Mouse (Mus musculus) olfactory bulb, adult 2 months (tissue): Measurements from ENCODE around the gene Dcxr. TPM values are rescaled to one million over a fixed set of nuclear protein-coding genes. Genes with fewer than 3 reads are reported as not detected.
"Not testable (repeated sequence)": the region's sequence is repeated elsewhere in the genome, so short reads cannot be mapped to it uniquely, and the experiment has no call there.

Experiments
- H3K27ac ChIP-seq: fragments of 200-500 bp; 2 replicates; pipeline ENCODE4 v1.5.1; 2012; ENCODE audit warnings: low read depth, low read length; ENCODE audit not compliant: insufficient read depth
- H3K4me1 ChIP-seq: fragments of 200-500 bp; 2 replicates; pipeline ENCODE4 v1.6.1; 2012; ENCODE audit warnings: low read length; ENCODE audit not compliant: control insufficient read depth, insufficient read depth
- H3K4me3 ChIP-seq: fragments of 200-500 bp; 2 replicates; pipeline ENCODE4 v1.5.1; 2012; ENCODE audit warnings: mild to moderate bottlenecking, low read depth, low read length, moderate library complexity; ENCODE audit not compliant: insufficient read depth
- CTCF ChIP-seq: fragments of 200-500 bp; IDR thresholded peaks from 2 replicates; pipeline ENCODE4 v1.5.1; 2012; ENCODE audit warnings: low read depth, mild to moderate bottlenecking, low read length, moderate library complexity; ENCODE audit not compliant: insufficient read depth
- POLR2A ChIP-seq: fragments of 200-500 bp; IDR thresholded peaks from 2 replicates; pipeline ENCODE4 v1.6.1; 2012; ENCODE audit warnings: mild to moderate bottlenecking, low read depth, low read length, moderate library complexity; ENCODE audit not compliant: insufficient read depth
- WGBS: fragments of 180-500 bp; shearing (Covaris S2); methylation state at CpG from one replicate; pipeline ENCODE4 v1.1.7; 2018; 5-methylcytosine and 5-hydroxymethylcytosine counted together
- polyA plus RNA-seq: library from polyadenylated mRNA; stranded (reverse); fragments of >200 nt; gene quantifications from 2 replicates; pipeline ENCODE4 v1.2.4, GENCODE M21; 2012; ENCODE audit warnings: low replicate concordance; ENCODE audit not compliant: missing spikeins, insufficient read depth, insufficient read length

The Dcxr gene
- polyA plus RNA-seq, 1 experiment, result not detected

DNA sequence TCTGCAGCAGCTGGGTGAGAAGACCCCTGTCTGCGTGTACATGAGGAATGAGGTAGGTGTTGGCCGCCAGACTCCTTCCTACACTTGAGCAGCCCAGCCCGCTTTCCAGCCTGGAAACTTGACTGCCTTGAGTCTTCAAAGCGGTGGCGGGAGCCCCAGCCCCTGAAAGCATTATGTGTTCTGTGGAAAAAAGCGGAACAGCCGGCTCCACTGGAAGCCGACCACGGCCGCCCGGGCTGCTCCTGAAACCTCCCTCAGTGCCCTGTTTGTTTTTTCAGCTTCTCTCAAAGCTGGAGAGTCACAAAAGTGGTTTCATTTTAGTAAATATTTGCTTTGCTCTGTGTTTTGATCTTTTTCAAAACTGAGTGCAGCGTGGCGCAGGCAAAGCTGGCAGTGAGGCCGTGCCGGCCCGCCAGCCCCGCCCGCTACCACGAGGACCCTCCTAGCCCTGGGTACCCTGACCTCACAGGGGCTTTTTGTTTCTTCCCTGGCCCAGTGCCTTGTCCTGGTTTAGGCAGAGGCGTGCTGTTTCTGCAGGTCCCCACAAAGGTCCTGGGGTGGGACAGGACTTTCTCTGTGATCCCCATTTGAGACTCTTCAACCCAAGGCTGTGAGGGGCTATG, 40.3 kb downstream of the Dcxr start:
- no peak for TF ChIP-seq POLR2A
- TF ChIP-seq CTCF, result no peak
- Histone ChIP-seq H3K4me3 (no peak overlapping the region), H3K27ac (no peak overlapping the region), H3K4me1 (no peaks in the 10 kb centered on the region)
- 58% methylated on average over 20 of the region's 20 CpGs for WGBS

DNA sequence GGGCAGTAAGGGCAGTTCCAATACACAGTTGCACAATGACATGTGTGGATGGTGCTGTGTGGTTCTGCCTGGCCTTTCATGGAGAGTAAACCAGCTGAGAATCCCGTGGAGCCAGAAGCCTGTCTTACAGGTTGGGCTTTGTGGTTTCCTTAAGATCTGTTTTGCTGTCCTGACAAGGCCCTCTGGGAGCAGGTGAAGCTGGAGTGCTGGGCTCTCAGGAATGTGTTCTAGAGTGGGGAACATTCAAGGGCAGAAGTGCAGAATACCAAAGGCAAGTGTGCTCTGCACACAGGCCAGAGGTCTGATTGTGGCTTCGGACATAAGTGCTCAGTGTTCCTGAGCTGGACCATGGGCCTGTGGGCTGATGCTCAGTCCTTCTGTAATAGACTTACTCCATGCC, 42.4 kb downstream of the Dcxr start:
- TF ChIP-seq CTCF (no peak), POLR2A (no peak)
- H3K4me1 ChIP-seq, result no peaks in the 10 kb centered on the region
- 93% methylated on average over 2 of the region's 2 CpGs for WGBS
- no peak overlapping the region for H3K4me3 ChIP-seq
- H3K27ac ChIP-seq, result no peak overlapping the region

DNA sequence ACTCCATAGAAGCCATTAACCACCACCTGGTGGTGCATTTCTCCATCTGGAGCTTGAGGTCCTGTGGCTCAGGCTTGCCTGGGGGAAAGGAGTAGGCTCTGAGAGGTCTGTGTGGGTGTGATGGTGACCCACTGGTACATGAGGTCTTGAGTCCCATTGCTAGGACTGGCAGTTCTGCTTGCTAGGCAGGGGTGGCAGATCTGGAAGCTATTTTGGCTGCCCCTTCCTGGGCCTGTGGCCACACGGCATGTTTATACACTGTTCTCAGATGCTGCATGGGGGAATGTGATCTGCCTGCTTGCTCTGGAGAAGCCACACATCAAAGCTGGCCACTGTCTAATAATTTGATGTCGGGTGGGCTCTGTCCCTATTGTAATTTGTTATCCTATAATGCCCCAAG, 43.0 kb downstream of the Dcxr start:
- Histone ChIP-seq H3K4me1 (no peaks in the 10 kb centered on the region), H3K27ac (no peak overlapping the region), H3K4me3 (no peak overlapping the region)
- TF ChIP-seq CTCF (no peak), POLR2A (no peak)
- 85% methylated on average over 2 of the region's 2 CpGs for WGBS

DNA sequence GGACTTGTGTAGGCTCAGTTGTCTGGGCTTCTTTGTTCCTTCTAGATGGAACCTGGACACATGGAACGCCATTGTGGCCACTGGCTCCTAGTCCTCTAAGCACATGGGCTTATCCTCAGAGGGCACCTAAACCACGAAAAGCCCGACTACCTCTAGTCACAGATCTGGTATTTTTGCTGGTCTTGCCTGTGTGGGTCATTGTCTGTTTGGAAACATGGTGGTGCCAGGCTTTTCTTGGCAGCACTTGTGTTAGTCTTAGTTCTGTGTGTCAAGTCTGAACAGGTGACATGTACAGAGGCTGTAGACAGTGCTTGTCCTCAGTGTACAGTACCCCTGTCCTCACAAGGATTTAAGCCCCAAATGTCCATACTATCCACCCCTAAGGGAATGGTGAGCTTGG, 43.5 kb downstream of the Dcxr start:
- Histone ChIP-seq H3K4me1 (no peaks in the 10 kb centered on the region), H3K4me3 (no peak overlapping the region), H3K27ac (no peak overlapping the region)
- TF ChIP-seq POLR2A (no peak), CTCF (no peak)
- WGBS, result 84% methylated on average over 3 of the region's 3 CpGs

DNA sequence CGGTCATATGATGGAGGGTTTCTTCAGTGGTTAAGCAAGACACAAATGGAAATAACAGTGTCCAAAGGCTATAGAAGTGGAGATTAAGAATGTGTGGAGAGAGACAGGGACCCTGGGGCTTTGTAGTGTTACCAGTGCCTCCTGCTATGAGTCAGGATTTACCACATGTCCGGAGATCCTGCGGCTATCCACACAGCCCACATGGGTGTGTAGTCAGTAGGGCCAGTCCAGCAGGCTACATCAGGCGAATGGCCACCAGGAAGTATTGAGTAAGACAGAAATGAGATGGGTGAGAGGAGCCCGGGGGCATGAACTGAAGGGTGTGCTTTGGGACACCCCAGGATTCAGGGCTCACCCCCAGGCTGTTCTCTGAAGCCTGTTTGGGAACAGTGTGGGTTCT, 44.4 kb downstream of the Dcxr start:
- 91% methylated on average over 5 of the region's 5 CpGs for WGBS
- TF ChIP-seq CTCF, result no peak
- no peak overlapping the region for H3K4me3 ChIP-seq

DNA sequence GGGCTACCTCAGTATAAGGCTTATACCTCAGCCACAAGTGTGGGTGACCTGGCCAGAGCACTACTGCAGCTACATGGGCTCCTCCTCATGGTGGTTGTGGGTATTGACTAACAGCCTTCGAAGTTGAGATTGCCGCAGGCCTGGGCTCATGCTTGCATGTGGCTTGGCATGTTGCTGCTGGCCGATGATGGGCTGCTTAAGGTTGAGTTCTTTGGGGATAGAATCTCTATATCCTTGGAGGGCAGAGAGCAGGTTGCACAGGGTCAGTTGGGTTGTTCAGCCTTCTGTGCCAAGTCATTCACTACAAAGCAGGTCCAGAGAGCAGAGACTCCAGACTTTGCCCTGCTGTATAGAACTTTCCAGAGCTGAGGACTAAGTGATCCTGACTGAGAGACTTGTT, 47.2 kb downstream of the Dcxr start:
- WGBS, result 61% methylated on average over 3 of the region's 3 CpGs
- Histone ChIP-seq H3K4me1 (peaks cover 2% of the 10 kb centered on the region; the same call in 1 of the 2 replicates), H3K4me3 (no peak overlapping the region), H3K27ac (no peak overlapping the region)
- TF ChIP-seq CTCF, result no peak
- TF ChIP-seq POLR2A, result no peak

More for the DNA sequence above, 44.4 kb downstream of the Dcxr start:
- H3K4me1 ChIP-seq, result no peaks in the 10 kb centered on the region
- H3K27ac ChIP-seq, result no peak overlapping the region

DNA sequence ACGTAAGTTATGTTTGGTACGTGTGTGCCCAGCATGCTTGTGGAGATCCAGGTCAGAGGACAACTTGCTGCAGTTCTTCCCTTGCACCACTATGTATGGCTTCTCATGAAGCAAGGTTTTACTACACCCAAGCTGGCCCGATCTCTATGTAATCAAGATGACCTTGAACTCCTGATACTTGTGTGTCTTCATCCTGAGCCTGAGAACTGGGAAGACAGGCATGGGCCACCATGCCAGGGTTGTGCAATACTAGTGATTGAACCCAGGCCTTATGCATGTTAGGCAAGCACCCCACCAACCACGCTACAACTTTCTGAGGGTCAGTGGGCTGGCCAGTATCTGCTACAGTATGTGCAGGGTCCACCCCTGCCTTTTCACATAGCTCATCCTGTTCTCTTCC, 50.1 kb downstream of the Dcxr start:
- no peak overlapping the region for H3K4me3 ChIP-seq
- H3K4me1 ChIP-seq, result peaks cover 12% of the 10 kb centered on the region
- no peak for TF ChIP-seq POLR2A
- no peak for TF ChIP-seq CTCF
- no peak overlapping the region for H3K27ac ChIP-seq
- 93% methylated on average over 4 of the region's 4 CpGs for WGBS

DNA sequence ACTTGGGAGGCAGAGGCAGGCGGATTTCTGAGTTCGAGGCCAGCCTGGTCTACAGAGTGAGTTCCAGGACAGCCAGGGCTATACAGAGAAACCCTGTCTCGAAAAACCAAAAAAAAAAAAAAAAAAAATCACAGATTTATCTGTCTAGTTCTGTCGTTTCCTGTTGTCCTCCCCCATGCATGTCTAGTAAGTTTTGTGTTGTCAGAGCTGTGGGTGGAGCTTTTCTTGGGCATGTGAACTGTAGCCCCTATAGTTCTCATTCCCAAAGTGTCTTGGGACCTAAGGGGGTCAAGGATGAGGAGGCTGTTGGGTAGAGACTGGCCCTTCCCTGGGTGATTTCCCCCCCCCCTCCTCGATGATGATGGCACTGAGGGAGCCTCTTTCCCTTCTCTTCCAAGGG, 51.2 kb downstream of the Dcxr start:
- H3K27ac ChIP-seq, H3K4me3 ChIP-seq: not testable (repeated sequence)
- peaks cover 12% of the 10 kb centered on the region for H3K4me1 ChIP-seq
- 71% methylated on average over 4 of the region's 5 CpGs for WGBS

Other genes starting within 250 kb of the Dcxr start
- not detected in 2 replicates for gene Mrpl12, start 242.7 kb downstream of the Dcxr start, polyA plus RNA-seq
- gene Slc25a10, start 235.4 kb downstream of the Dcxr start, polyA plus RNA-seq, result not detected in 2 replicates
- gene Gcgr, start 196.6 kb downstream of the Dcxr start, polyA plus RNA-seq, result not detected in 2 replicates
- gene Mcrip1, start 177.6 kb downstream of the Dcxr start, polyA plus RNA-seq, result not detected in 2 replicates
- not detected in 2 replicates for gene Ppp1r27, start 176.1 kb downstream of the Dcxr start, polyA plus RNA-seq
- 309 TPM in 1 of 2 replicates, not detected in the other for gene P4hb, start 154.0 kb downstream of the Dcxr start, polyA plus RNA-seq
- 143 TPM in 1 of 2 replicates, not detected in the other for gene Arhgdia, start 145.7 kb downstream of the Dcxr start, polyA plus RNA-seq
- gene Alyref, start 128.9 kb downstream of the Dcxr start, polyA plus RNA-seq, result not detected in 2 replicates
- gene Anapc11, start 128.9 kb downstream of the Dcxr start, polyA plus RNA-seq, result not detected in 2 replicates
- gene Npb, start 118.8 kb downstream of the Dcxr start, polyA plus RNA-seq, result not detected in 2 replicates
- gene Pcyt2, start 109.3 kb downstream of the Dcxr start, polyA plus RNA-seq, result not detected in 2 replicates
- not detected in 2 replicates for gene Sirt7, start 102.0 kb downstream of the Dcxr start, polyA plus RNA-seq
- 234 TPM in 1 of 2 replicates, not detected in the other for gene Mafg, start 93.7 kb downstream of the Dcxr start, polyA plus RNA-seq
- gene Pycr1, start 83.5 kb downstream of the Dcxr start, polyA plus RNA-seq, result not detected in 2 replicates
- gene Myadml2, start 79.1 kb downstream of the Dcxr start, polyA plus RNA-seq, result not detected in 2 replicates
- not detected in 2 replicates for gene Notum, start 66.1 kb downstream of the Dcxr start, polyA plus RNA-seq
- gene Aspscr1, start 54.3 kb downstream of the Dcxr start, polyA plus RNA-seq, result not detected in 2 replicates
- not detected in 2 replicates for gene Cenpx, start 13.5 kb downstream of the Dcxr start, polyA plus RNA-seq
- not detected in 2 replicates for gene Lrrc45, start 13.4 kb downstream of the Dcxr start, polyA plus RNA-seq
- gene Rac3, start 5.8 kb downstream of the Dcxr start, polyA plus RNA-seq, result not detected in 2 replicates
- gene Cbr2, start 4.8 kb upstream of the Dcxr start, polyA plus RNA-seq, result not detected in 2 replicates
- not detected in 2 replicates for gene Hmga1b, start 35.5 kb upstream of the Dcxr start, polyA plus RNA-seq
- not detected in 2 replicates for gene Rfng, start 56.9 kb upstream of the Dcxr start, polyA plus RNA-seq
- not detected in 2 replicates for gene Gps1, start 57.0 kb upstream of the Dcxr start, polyA plus RNA-seq
- not detected in 2 replicates for gene Dus1l, start 69.1 kb upstream of the Dcxr start, polyA plus RNA-seq
- gene Fasn, start 97.3 kb upstream of the Dcxr start, polyA plus RNA-seq, result not detected in 2 replicates
- gene Ccdc57, start 205.6 kb upstream of the Dcxr start, polyA plus RNA-seq, result not detected in 2 replicates
- gene Slc16a3, start 221.2 kb upstream of the Dcxr start, polyA plus RNA-seq, result not detected in 2 replicates